Mouse (Mus musculus): ENCODE measurements around the gene Nfia. TPM values are rescaled to one million over a fixed set of nuclear protein-coding genes. Genes with fewer than 3 reads are reported as not detected.

Nfia gene
- polyA plus RNA-seq, 1 experiment from 2014 or later, result 45.4 TPM

- 0 out of 2 replicates have a peak overlapping the region, but pooled peaks have one; percentile 20 for H3K27ac ChIP-seq (ENCODE audit: low read depth, low read length)
- ATAC-seq (replicated peaks; ENCODE audit: low FRiP score) (no peak), DNase-seq (ENCODE audit: low spot score) (no peak)
- H3K36me3 ChIP-seq (ENCODE audit: control insufficient read depth, insufficient read depth, low read length), result no peaks in the 10 kb centered on the region
- 73% methylated on average over 4 of the region's 4 CpGs for WGBS
- H3K4me3 ChIP-seq (ENCODE audit: low read depth, low read length), result no peak overlapping the region
- H3K4me2 ChIP-seq (ENCODE audit: low read depth, low read length, severe bottlenecking), result no peak overlapping the region
- H3K9me3 ChIP-seq (ENCODE audit: control insufficient read depth, low read length), result no peaks in the 10 kb centered on the region
- H3K9ac ChIP-seq (ENCODE audit: low read length), result no peak overlapping the region
- peaks cover 6% of the 10 kb centered on the region; the same call in 1 of the 2 replicates for H3K4me1 ChIP-seq (replicated peaks; ENCODE audit: control insufficient read depth, insufficient read depth, low read length)
- no peaks in the 10 kb centered on the region for H3K27me3 ChIP-seq (ENCODE audit: control insufficient read depth, insufficient read depth, low read length)
Measured at GRCm38 (mm10) chr4:98008814-98009368, 236.4 kb downstream of the Nfia start.

GRCm38 (mm10) chr4:98009966-98010365 lies 237.4 kb downstream of the Nfia start:
- no peaks in the 10 kb centered on the region for H3K36me3 ChIP-seq (ENCODE audit: control insufficient read depth, insufficient read depth, low read length)
- H3K9me3 ChIP-seq (ENCODE audit: control insufficient read depth, low read length), result no peaks in the 10 kb centered on the region
- DNase-seq (ENCODE audit: low spot score) (no peak), ATAC-seq (replicated peaks; ENCODE audit: low FRiP score) (no peak)
- no peak overlapping the region for H3K4me3 ChIP-seq (ENCODE audit: low read depth, low read length)
- H3K4me1 ChIP-seq (replicated peaks; ENCODE audit: control insufficient read depth, insufficient read depth, low read length), result peaks cover 1% of the 10 kb centered on the region; the same call in 1 of the 2 replicates
- H3K4me2 ChIP-seq (ENCODE audit: low read depth, low read length, severe bottlenecking), result no peak overlapping the region
- H3K9ac ChIP-seq (ENCODE audit: low read length), result no peak overlapping the region
- no peaks in the 10 kb centered on the region for H3K27me3 ChIP-seq (ENCODE audit: control insufficient read depth, insufficient read depth, low read length)
- no peak overlapping the region for H3K27ac ChIP-seq (ENCODE audit: low read depth, low read length)
- WGBS, result 92% methylated on average over 2 of the region's 2 CpGs

- H3K27me3 ChIP-seq (ENCODE audit: control insufficient read depth, insufficient read depth, low read length), result no peaks in the 10 kb centered on the region
- no peaks in the 10 kb centered on the region; the same call in 1 of the 2 replicates for H3K36me3 ChIP-seq (ENCODE audit: control insufficient read depth, insufficient read depth, low read length)
- no peak overlapping the region for H3K4me2 ChIP-seq (ENCODE audit: low read depth, low read length, severe bottlenecking)
- no peak overlapping the region for H3K9ac ChIP-seq (ENCODE audit: low read length)
- no peaks in the 10 kb centered on the region for H3K4me1 ChIP-seq (replicated peaks; ENCODE audit: control insufficient read depth, insufficient read depth, low read length)
- DNase-seq (ENCODE audit: low spot score) (no peak), ATAC-seq (replicated peaks; ENCODE audit: low FRiP score) (no peak)
- 83% methylated on average over 3 of the region's 3 CpGs for WGBS
- H3K4me3 ChIP-seq (ENCODE audit: low read depth, low read length), result no peak overlapping the region
- H3K27ac ChIP-seq (ENCODE audit: low read depth, low read length), result no peak overlapping the region
- H3K9me3 ChIP-seq (ENCODE audit: control insufficient read depth, low read length), result no peaks in the 10 kb centered on the region
Measured at GRCm38 (mm10) chr4:98019811-98020210, 247.3 kb downstream of the Nfia start.

- Histone ChIP-seq H3K27me3 (ENCODE audit: control insufficient read depth, insufficient read depth, low read length) (no peaks in the 10 kb centered on the region), H3K36me3 (ENCODE audit: control insufficient read depth, insufficient read depth, low read length) (no peaks in the 10 kb centered on the region; the same call in 1 of the 2 replicates), H3K9me3 (ENCODE audit: control insufficient read depth, low read length) (no peaks in the 10 kb centered on the region), H3K4me2 (ENCODE audit: low read depth, low read length, severe bottlenecking) (no peak overlapping the region), H3K27ac (ENCODE audit: low read depth, low read length) (no peak overlapping the region), H3K4me3 (ENCODE audit: low read depth, low read length) (no peak overlapping the region), H3K9ac (ENCODE audit: low read length) (no peak overlapping the region), H3K4me1 (replicated peaks; ENCODE audit: control insufficient read depth, insufficient read depth, low read length) (no peaks in the 10 kb centered on the region)
- ATAC-seq (replicated peaks; ENCODE audit: low FRiP score) (no peak), DNase-seq (ENCODE audit: low spot score) (no peak)
- 90% methylated on average over 7 of the region's 7 CpGs for WGBS
Measured at GRCm38 (mm10) chr4:98020836-98021235, 248.3 kb downstream of the Nfia start.

- no peak overlapping the region for H3K4me3 ChIP-seq (ENCODE audit: low read depth, low read length)
- DNase-seq (ENCODE audit: low spot score), result no peak
- H3K27me3 ChIP-seq (ENCODE audit: control insufficient read depth, insufficient read depth, low read length), result no peaks in the 10 kb centered on the region
- peaks cover 3% of the 10 kb centered on the region; the same call in 1 of the 2 replicates for H3K4me1 ChIP-seq (replicated peaks; ENCODE audit: control insufficient read depth, insufficient read depth, low read length)
- no peaks in the 10 kb centered on the region for H3K9me3 ChIP-seq (ENCODE audit: control insufficient read depth, low read length)
- WGBS, result 69% methylated on average over 6 of the region's 6 CpGs
- ATAC-seq (replicated peaks; ENCODE audit: low FRiP score), result no peak
- H3K36me3 ChIP-seq (ENCODE audit: control insufficient read depth, insufficient read depth, low read length), result no peaks in the 10 kb centered on the region; the same call in 1 of the 2 replicates
- no peak overlapping the region for H3K4me2 ChIP-seq (ENCODE audit: low read depth, low read length, severe bottlenecking)
- no peak overlapping the region for H3K27ac ChIP-seq (ENCODE audit: low read depth, low read length)
- H3K9ac ChIP-seq (ENCODE audit: low read length), result no peak overlapping the region
Measured at GRCm38 (mm10) chr4:98023245-98023792, 250.8 kb downstream of the Nfia start.

- no peak overlapping the region for H3K4me2 ChIP-seq (ENCODE audit: low read depth, low read length, severe bottlenecking)
- no peak overlapping the region for H3K9ac ChIP-seq (ENCODE audit: low read length)
- no peak for DNase-seq (ENCODE audit: low spot score)
- no peaks in the 10 kb centered on the region; the same call in 1 of the 2 replicates for H3K36me3 ChIP-seq (ENCODE audit: control insufficient read depth, insufficient read depth, low read length)
- H3K9me3 ChIP-seq (ENCODE audit: control insufficient read depth, low read length), result no peaks in the 10 kb centered on the region
- no peak overlapping the region for H3K27ac ChIP-seq (ENCODE audit: low read depth, low read length)
- 66% methylated on average over 4 of the region's 4 CpGs for WGBS
- no peaks in the 10 kb centered on the region for H3K27me3 ChIP-seq (ENCODE audit: control insufficient read depth, insufficient read depth, low read length)
- no peak overlapping the region for H3K4me3 ChIP-seq (ENCODE audit: low read depth, low read length)
- ATAC-seq (replicated peaks; ENCODE audit: low FRiP score), result 0 out of 2 replicates have a peak, but pooled peaks have one; percentile 42
- H3K4me1 ChIP-seq (replicated peaks; ENCODE audit: control insufficient read depth, insufficient read depth, low read length), result peaks cover 3% of the 10 kb centered on the region; the same call in 1 of the 2 replicates
Measured at GRCm38 (mm10) chr4:98027412-98027811, 254.9 kb downstream of the Nfia start.

- H3K4me2 ChIP-seq (ENCODE audit: low read depth, low read length, severe bottlenecking), result no peak overlapping the region
- WGBS, result 74% methylated on average over 3 of the region's 3 CpGs
Measured at GRCm38 (mm10) chr4:98031871-98032270, 259.3 kb downstream of the Nfia start.

GRCm38 (mm10) chr4:98032332-98032731 lies 259.8 kb downstream of the Nfia start:
- no peak overlapping the region for H3K9ac ChIP-seq (ENCODE audit: low read length)
- 80% methylated on average over 5 of the region's 5 CpGs for WGBS
- no peaks in the 10 kb centered on the region for H3K27me3 ChIP-seq (ENCODE audit: control insufficient read depth, insufficient read depth, low read length)
- DNase-seq (ENCODE audit: low spot score), result no peak
- H3K4me2 ChIP-seq (ENCODE audit: low read depth, low read length, severe bottlenecking), result no peak overlapping the region
- H3K36me3 ChIP-seq (ENCODE audit: control insufficient read depth, insufficient read depth, low read length), result no peaks in the 10 kb centered on the region
- H3K9me3 ChIP-seq (ENCODE audit: control insufficient read depth, low read length), result no peaks in the 10 kb centered on the region
- no peak overlapping the region for H3K27ac ChIP-seq (ENCODE audit: low read depth, low read length)
- no peak for ATAC-seq (replicated peaks; ENCODE audit: low FRiP score)
- no peak overlapping the region for H3K4me3 ChIP-seq (ENCODE audit: low read depth, low read length)
- peaks cover 1% of the 10 kb centered on the region; the same call in 1 of the 2 replicates for H3K4me1 ChIP-seq (replicated peaks; ENCODE audit: control insufficient read depth, insufficient read depth, low read length)

More at GRCm38 (mm10) chr4:98031871-98032270, 259.3 kb downstream of the Nfia start:
- no peak overlapping the region for H3K9ac ChIP-seq (ENCODE audit: low read length)
- peaks cover 3% of the 10 kb centered on the region; the same call in 1 of the 2 replicates for H3K4me1 ChIP-seq (replicated peaks; ENCODE audit: control insufficient read depth, insufficient read depth, low read length)
- no peaks in the 10 kb centered on the region for H3K9me3 ChIP-seq (ENCODE audit: control insufficient read depth, low read length)
- H3K27me3 ChIP-seq (ENCODE audit: control insufficient read depth, insufficient read depth, low read length), result no peaks in the 10 kb centered on the region
- H3K36me3 ChIP-seq (ENCODE audit: control insufficient read depth, insufficient read depth, low read length), result no peaks in the 10 kb centered on the region
- no peak overlapping the region for H3K4me3 ChIP-seq (ENCODE audit: low read depth, low read length)
- ATAC-seq (replicated peaks; ENCODE audit: low FRiP score) (no peak), DNase-seq (ENCODE audit: low spot score) (no peak)
- H3K27ac ChIP-seq (ENCODE audit: low read depth, low read length), result no peak overlapping the region

- Histone ChIP-seq H3K9ac (ENCODE audit: low read length) (no peak overlapping the region), H3K4me2 (ENCODE audit: low read depth, low read length, severe bottlenecking) (no peak overlapping the region), H3K36me3 (ENCODE audit: control insufficient read depth, insufficient read depth, low read length) (no peaks in the 10 kb centered on the region), H3K27me3 (ENCODE audit: control insufficient read depth, insufficient read depth, low read length) (no peaks in the 10 kb centered on the region), H3K4me1 (replicated peaks; ENCODE audit: control insufficient read depth, insufficient read depth, low read length) (no peaks in the 10 kb centered on the region), H3K27ac (ENCODE audit: low read depth, low read length) (no peak overlapping the region), H3K9me3 (ENCODE audit: control insufficient read depth, low read length) (no peaks in the 10 kb centered on the region), H3K4me3 (ENCODE audit: low read depth, low read length) (no peak overlapping the region)
- ATAC-seq (replicated peaks; ENCODE audit: low FRiP score), result no peak
- 81% methylated on average over 5 of the region's 5 CpGs for WGBS
- no peak for DNase-seq (ENCODE audit: low spot score)
Measured at GRCm38 (mm10) chr4:98039095-98039494, 266.6 kb downstream of the Nfia start.
